Mouse (Mus musculus) frontal cortex, postnatal 36 days (tissue): ENCODE measurements around the gene Ptgds.

Experiments used
- DNase-seq, 2 experiments: peaks; one replicate each; pipeline ENCODE4 v3.0.0; 2022; ENCODE audit warnings: low spot score in 2 of 2

Ptgds gene

GRCm38 (mm10) chr2:25469969-25470368 is at the start of gene Ptgds:
Ptgds (minus strand) TSS chr2:25470046.
- no peak for DNase-seq

- no peak for DNase-seq
These were observed 40.1 kb upstream of the Ptgds start for GRCm38 (mm10) chr2:25509912-25510311.

GRCm38 (mm10) chr2:25506964-25507363 is 37.1 kb upstream of the Ptgds start:
- DNase-seq: no peak

GRCm38 (mm10) chr2:25505860-25506259 is 36.0 kb upstream of the Ptgds start:
- no peak for DNase-seq

- DNase-seq: no peak
These were observed 35.2 kb upstream of the Ptgds start for GRCm38 (mm10) chr2:25505000-25505399.

GRCm38 (mm10) chr2:25504538-25504937 is 34.7 kb upstream of the Ptgds start:
- DNase-seq: no peak

- DNase-seq: no peak
These were observed 32.9 kb upstream of the Ptgds start for GRCm38 (mm10) chr2:25502726-25503125.

- DNase-seq: no peak
These were observed 32.0 kb upstream of the Ptgds start, which contains the start of gene C8g for GRCm38 (mm10) chr2:25501593-25502486. C8g (minus strand) TSS chr2:25501719.

- DNase-seq: peak; percentile 75 to 76
These were observed 30.9 kb upstream of the Ptgds start, which contains the start of gene Fbxw5 for GRCm38 (mm10) chr2:25500576-25501405. Fbxw5 (plus strand) TSS chr2:25500750.

- no peak for DNase-seq
These were observed 30.3 kb upstream of the Ptgds start for GRCm38 (mm10) chr2:25500071-25500575.

GRCm38 (mm10) chr2:25498622-25499478 is 29.0 kb upstream of the Ptgds start:
- no peak for DNase-seq

- no peak for DNase-seq
These were observed 28.2 kb upstream of the Ptgds start for GRCm38 (mm10) chr2:25497846-25498575.

- DNase-seq: peak in 1 of 2 experiments; percentile 27
These were observed 26.6 kb upstream of the Ptgds start for GRCm38 (mm10) chr2:25496462-25496861.

GRCm38 (mm10) chr2:25493476-25493961 is 23.7 kb upstream of the Ptgds start, which contains the start of gene Lcn12:
Lcn12 (minus strand) TSS chr2:25493911.
- no peak for DNase-seq

GRCm38 (mm10) chr2:25492988-25493387 is 23.1 kb upstream of the Ptgds start:
- no peak for DNase-seq

- no peak for DNase-seq
These were observed 18.8 kb upstream of the Ptgds start for GRCm38 (mm10) chr2:25488671-25489068.

GRCm38 (mm10) chr2:25487965-25488670 is 18.3 kb upstream of the Ptgds start:
- DNase-seq: no peak

- no peak for DNase-seq
These were observed 15.2 kb upstream of the Ptgds start for GRCm38 (mm10) chr2:25484901-25485647.

GRCm38 (mm10) chr2:25482969-25483368 is 13.1 kb upstream of the Ptgds start:
- DNase-seq: peak in 1 of 2 experiments; percentile 33
